Mouse (Mus musculus): ENCODE measurements around the gene Adck2. TPM values are rescaled to one million over a fixed set of nuclear protein-coding genes. Genes with fewer than 3 reads are reported as not detected.

The Adck2 gene
- polyA plus RNA-seq (2014; fragmentation: Illumina TruSeq; extraction: RNeasy Lipid Tissue Mini Kit (QIAGEN cat#74804); ENCODE audit: low read depth, low replicate concordance), result 5.0 TPM

DNA sequence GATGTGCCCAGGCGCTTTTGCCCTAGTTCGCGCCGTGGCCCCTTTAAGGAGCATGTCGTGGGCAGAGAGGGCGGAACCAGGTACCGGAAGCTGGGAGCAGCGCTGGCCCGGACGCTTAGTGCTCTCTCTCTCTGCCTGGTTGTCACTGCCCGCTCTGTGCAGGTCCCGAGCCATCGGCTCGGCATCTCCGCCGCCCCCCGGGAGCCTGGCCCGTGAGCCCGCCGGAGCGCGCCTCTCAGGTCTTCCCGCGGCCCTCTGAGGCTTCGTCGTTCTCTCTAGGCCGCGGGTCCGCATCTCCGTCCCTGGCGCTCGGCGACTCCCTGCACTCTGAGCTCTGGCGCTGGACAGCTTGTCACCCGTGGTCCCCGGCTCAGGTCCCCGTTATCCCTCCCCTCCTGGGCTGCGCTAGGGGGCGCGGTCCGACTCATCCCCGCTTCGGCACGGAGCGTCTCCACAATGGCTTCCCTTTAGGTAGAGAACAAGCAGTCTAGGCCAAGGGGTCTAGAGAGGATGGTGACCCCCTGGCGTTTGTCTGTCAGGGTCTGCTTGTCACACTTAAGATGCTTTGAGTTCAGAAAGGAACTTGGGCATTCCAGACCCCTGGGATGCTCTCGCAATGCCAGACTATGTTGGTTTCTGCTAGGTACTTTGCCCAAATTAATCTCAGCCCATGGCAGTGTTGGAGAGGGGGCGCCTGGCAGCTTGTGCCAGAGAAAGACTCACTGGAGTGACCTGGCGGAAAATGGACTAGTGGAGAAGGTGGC lies at the start of gene Adck2:
Gene Adck2 (plus strand): TSS at position 83 of the 764 bp plus-strand sequence.

DNA sequence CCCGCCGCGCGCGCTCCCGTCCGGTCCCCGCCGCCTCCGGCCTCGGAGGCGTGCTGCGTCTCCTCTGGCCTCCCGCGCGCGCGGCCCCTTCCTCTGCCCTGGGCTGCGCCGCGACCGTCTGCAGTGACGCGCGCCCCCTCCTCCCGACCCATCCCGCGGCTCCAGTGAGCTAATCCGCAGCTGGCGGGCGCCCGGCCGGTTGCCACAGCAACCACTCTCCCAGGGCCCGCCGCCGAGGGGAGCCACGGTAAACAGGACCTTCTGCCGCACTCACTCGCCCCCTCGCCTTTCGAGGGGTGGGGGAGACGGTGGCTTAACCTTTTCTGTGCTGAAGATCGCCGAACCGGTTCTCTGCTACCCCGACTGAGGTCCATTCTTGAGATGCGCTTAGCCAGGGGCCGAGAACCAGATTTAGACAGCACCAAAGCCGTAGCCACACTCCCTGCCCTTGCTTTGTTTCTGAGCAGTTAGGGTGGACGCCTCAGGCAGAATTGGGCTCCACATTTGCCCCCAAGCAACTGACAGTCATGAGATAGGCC lies 15.9 kb upstream of the Adck2 start, which contains the start of gene Dennd2a:
Gene Dennd2a (minus strand): TSS at position 145 of the 539 bp plus-strand sequence.

GRCm38 (mm10) chr6:39585517-39585916 lies 11.8 kb downstream of the Adck2 start, which contains the start of gene Gm42420:
Gene Gm42420 (plus strand): TSS chr6:39585753.

GRCm38 (mm10) chr6:39592401-39593214 lies 18.9 kb downstream of the Adck2 start, which contains the start of gene Ndufb2:
Gene Ndufb2 (plus strand): TSS chr6:39592574.

Other genes with a start within 250 kb of the Adck2 start
- 40.5 TPM for gene Slc37a3, start 196.2 kb upstream of the Adck2 start, polyA plus RNA-seq (2014; fragmentation: Illumina TruSeq; extraction: RNeasy Lipid Tissue Mini Kit (QIAGEN cat#74804); ENCODE audit: low read depth, low replicate concordance)
- gene Rab19, start 192.7 kb upstream of the Adck2 start, polyA plus RNA-seq (2014; fragmentation: Illumina TruSeq; extraction: RNeasy Lipid Tissue Mini Kit (QIAGEN cat#74804); ENCODE audit: low read depth, low replicate concordance), result 1.5 TPM
- gene Mkrn1, start 153.4 kb upstream of the Adck2 start, polyA plus RNA-seq (2014; fragmentation: Illumina TruSeq; extraction: RNeasy Lipid Tissue Mini Kit (QIAGEN cat#74804); ENCODE audit: low read depth, low replicate concordance), result 36.8 TPM
- 0.32 TPM for gene Dennd2a, start 16.0 kb upstream of the Adck2 start, polyA plus RNA-seq (2014; fragmentation: Illumina TruSeq; extraction: RNeasy Lipid Tissue Mini Kit (QIAGEN cat#74804); ENCODE audit: low read depth, low replicate concordance)
- not detected for gene Gm42420, start 11.9 kb downstream of the Adck2 start, polyA plus RNA-seq (2014; fragmentation: Illumina TruSeq; extraction: RNeasy Lipid Tissue Mini Kit (QIAGEN cat#74804); ENCODE audit: low read depth, low replicate concordance)
- 103 TPM for gene Ndufb2, start 18.7 kb downstream of the Adck2 start, polyA plus RNA-seq (2014; fragmentation: Illumina TruSeq; extraction: RNeasy Lipid Tissue Mini Kit (QIAGEN cat#74804); ENCODE audit: low read depth, low replicate concordance)
- 28.9 TPM for gene Braf, start 151.6 kb downstream of the Adck2 start, polyA plus RNA-seq (2014; fragmentation: Illumina TruSeq; extraction: RNeasy Lipid Tissue Mini Kit (QIAGEN cat#74804); ENCODE audit: low read depth, low replicate concordance)
- gene Mrps33, start 237.1 kb downstream of the Adck2 start, polyA plus RNA-seq (2014; fragmentation: Illumina TruSeq; extraction: RNeasy Lipid Tissue Mini Kit (QIAGEN cat#74804); ENCODE audit: low read depth, low replicate concordance), result 223 TPM